Comparison of ENCODE assay signal across 29 mouse cellular contexts in the genomic region with DNA sequence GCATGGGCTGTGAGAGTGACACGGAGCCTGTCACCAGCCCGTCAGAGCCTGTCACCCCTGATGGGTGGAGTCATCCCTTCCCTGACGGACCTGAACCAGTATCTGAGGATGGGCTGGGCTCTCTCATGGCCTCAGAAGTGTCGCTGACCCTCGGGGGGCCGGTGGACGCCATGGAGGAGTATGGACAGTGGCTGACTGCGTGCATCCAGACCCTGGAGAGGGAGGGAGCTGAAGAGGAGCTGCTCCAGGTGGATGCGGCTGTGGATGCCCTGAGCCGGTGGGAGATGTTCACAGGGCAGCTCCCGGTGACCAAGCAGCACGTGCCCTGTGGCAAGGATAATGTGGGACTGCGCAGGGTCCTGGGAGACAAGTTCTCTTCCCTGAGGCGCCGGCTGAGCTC.
"Had no signal": no experiment of that assay in that cellular context is flagged by ENCODE, and none has a peak within 500 bp of the region (broad histone marks: within the 10 kb centered on the region; RNA-seq: fewer than 3 reads in every experiment).

No protein-coding gene starts in this region.

- H3K36me3 ChIP-seq: liver, embryonic 13.5 days; liver, embryonic 15.5 days; midbrain, embryonic 15.5 days; neural tube, embryonic 12.5 days had no signal

- H3K27me3 ChIP-seq: limb, embryonic 12.5 days; limb, embryonic 13.5 days; limb, embryonic 15.5 days; liver, embryonic 12.5 days; liver, embryonic 13.5 days; liver, embryonic 15.5 days; lung, embryonic 15.5 days; midbrain, embryonic 12.5 days; midbrain, embryonic 13.5 days; midbrain, embryonic 15.5 days; neural tube, embryonic 12.5 days had no signal

- H3K9ac ChIP-seq: limb, embryonic 12.5 days; limb, embryonic 13.5 days; limb, embryonic 15.5 days; liver, embryonic 12.5 days; liver, embryonic 13.5 days; liver, embryonic 14.5 days; liver, embryonic 15.5 days; liver, postnatal 0 days; lung, embryonic 14.5 days; lung, embryonic 15.5 days; midbrain, embryonic 12.5 days; midbrain, embryonic 13.5 days; midbrain, embryonic 15.5 days; neural tube, embryonic 12.5 days had no signal

- H3K9me3 ChIP-seq: limb, embryonic 15.5 days; liver, embryonic 15.5 days; midbrain, embryonic 15.5 days had no signal

- ATAC-seq: liver, embryonic 12.5 days; liver, postnatal 0 days; lung, postnatal 0 days; midbrain, embryonic 13.5 days; midbrain, embryonic 15.5 days; midbrain, embryonic 16.5 days had no signal

- H3K27ac ChIP-seq: left cerebral cortex, adult 2 months; limb, embryonic 10.5 days; limb, embryonic 12.5 days; limb, embryonic 13.5 days; limb, embryonic 15.5 days; liver, embryonic 12.5 days; liver, embryonic 13.5 days; liver, embryonic 14.5 days; liver, embryonic 15.5 days; macrophage; midbrain, embryonic 10.5 days; midbrain, embryonic 12.5 days; midbrain, embryonic 13.5 days; midbrain, embryonic 15.5 days; neural tube, embryonic 12.5 days had no signal

- H3K4me3 ChIP-seq: left cerebral cortex, adult 2 months; limb, embryonic 10.5 days; limb, embryonic 12.5 days; limb, embryonic 13.5 days; limb, embryonic 15.5 days; liver, embryonic 12.5 days; liver, embryonic 13.5 days; liver, embryonic 15.5 days; lung, embryonic 15.5 days; midbrain, embryonic 10.5 days; midbrain, embryonic 12.5 days; midbrain, embryonic 13.5 days; midbrain, embryonic 15.5 days; myocyte; neural tube, embryonic 12.5 days had no signal

- DNase-seq: left cerebral cortex, postnatal 4 days; liver; liver, embryonic 13.5 days; lung, adult 18-20 months; lung, adult 2 months; lung, embryonic 14.5 days; lung, postnatal 10 days; lung, postnatal 14 days; lung, postnatal 4 days; midbrain, embryonic 14.5 days had no signal
